Mouse (Mus musculus): Measurements from ENCODE around the gene Prkcq.

DNA sequence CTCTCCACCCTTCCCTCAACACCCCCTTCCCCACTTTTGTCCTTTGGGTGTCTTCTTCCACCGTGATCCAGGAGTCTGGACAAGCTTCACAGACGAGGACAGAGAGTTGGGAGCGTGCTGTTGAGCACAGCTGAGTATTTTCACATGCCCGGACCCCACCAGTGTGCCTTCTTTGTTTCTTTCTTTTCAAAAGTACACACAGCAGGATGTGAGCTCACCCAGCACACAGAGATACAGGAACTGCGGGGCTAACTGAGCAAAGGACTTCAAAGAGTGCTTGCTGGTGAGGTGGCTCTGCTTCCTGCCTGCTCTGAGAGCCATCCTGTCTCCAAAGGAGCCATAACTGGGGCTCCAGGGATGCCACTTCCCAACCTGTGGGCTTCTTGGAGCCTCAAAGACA, 32.3 kb downstream of the Prkcq start:
- no peak for TF ChIP-seq TAL1 (IDR thresholded peaks at IDR 0.05; ENCODE audit: low read length)
- no peak for TF ChIP-seq GATA1 (IDR thresholded peaks at IDR 0.05; ENCODE audit: low read length)

Data from erythroblast, embryonic 14.5 days (primary cell).